Mouse (Mus musculus): Measurements from ENCODE around the gene 1190002N15Rik. TPM values are rescaled to one million over a fixed set of nuclear protein-coding genes. Genes with fewer than 3 reads are reported as not detected.

Gene 1190002N15Rik
- 10 to 100 TPM; 19.6 to 20.7 TPM for total RNA-seq (2021)

DNA sequence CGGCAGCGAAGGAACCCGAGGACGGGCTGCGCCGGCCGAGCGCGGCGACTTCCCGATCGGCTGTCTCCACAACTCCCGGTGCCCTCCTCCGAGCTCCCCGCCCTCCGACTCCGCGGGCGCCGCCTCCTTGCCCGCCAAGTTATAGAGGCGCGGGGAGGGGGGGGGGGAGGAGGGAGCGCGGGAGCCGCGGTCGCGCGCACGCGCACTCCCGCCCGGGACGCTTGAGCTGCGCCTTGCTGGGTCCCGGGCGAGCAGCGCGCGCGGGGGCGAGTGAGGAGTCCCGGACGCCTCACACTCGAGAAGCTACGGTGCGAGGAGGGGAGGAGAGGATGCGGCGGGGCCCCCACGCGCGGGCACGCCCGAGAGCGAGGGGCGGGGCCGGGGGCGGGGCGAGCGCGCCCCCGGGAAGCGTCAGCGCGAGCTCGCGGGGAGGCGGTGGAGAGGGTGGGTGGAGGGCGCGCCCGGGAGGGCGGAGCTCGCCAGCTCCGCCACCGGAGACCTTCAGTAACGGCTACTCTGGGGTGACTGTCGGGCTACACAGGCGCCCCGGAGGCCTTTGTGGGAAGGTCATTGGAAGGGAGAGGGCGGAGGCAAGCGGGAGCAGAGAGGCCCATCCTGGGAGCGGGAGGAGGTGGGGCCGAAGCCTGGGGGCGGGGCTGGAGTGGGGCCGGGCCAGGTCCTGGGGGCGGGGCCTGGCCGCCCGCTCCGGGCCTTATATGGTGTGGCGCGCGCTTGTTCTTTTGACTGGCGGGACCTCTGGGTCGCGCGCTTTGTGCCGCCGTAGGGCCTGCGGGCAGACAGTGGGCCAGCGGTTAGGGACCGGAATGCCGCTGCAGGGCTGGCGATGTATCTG, at the start of gene 1190002N15Rik:
1190002N15Rik (minus strand) TSS at position 112 of the 853 bp plus-strand sequence.
- DNase-seq: peak; percentile 97
- intact Hi-C loops (cut with DNase I): loop anchor here (5.0 to 10.0 kb wide), 2 partner anchors 74 to 1903 kb away; no protein-coding TSS in a partner anchor

- no peak for DNase-seq
These were observed 44.4 kb upstream of the 1190002N15Rik start for GRCm38 (mm10) chr9:94582309-94582708.

GRCm38 (mm10) chr9:94581661-94582060, 43.8 kb upstream of the 1190002N15Rik start:
- no peak for DNase-seq
- intact Hi-C loops (cut with DNase I): no loop called here

More at GRCm38 (mm10) chr9:94582309-94582708, 44.4 kb upstream of the 1190002N15Rik start:
- intact Hi-C loops (cut with DNase I): no loop called here

DNA sequence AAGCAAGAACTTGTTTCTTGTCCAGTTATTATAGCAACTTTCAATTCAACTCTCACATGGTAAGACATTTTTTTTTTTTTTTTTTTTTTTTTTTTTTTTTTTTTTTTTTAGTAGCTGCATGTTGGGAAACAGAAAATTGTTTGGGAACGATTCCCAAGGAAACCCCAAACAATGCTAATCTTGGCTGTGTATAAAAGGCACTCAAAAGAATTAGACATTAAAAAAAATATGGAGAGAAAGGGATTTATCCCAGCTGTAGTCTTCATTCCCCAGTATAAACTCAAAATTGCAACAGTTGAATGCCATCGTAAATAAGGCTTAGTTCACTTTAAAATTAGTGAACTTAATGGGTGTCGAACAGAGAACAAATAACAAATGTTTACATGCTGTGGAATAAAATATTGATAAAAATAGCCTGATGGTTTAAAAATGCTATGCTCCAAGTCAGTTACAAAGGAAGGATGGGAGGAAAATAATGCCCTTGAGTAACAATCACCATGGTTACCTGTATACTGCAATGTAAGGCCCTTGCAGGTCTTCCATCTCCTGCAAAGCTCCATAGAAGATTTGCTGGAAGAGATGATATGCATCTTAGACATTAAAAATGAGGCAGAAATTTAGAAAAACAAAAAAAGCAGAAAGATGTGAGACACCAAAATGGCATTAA, 42.3 kb upstream of the 1190002N15Rik start:
- intact Hi-C loops (cut with DNase I): no loop called here
- no peak for DNase-seq

GRCm38 (mm10) chr9:94571802-94572201, 33.9 kb upstream of the 1190002N15Rik start:
- intact Hi-C loops (cut with DNase I): no loop called here
- DNase-seq: no peak

DNA sequence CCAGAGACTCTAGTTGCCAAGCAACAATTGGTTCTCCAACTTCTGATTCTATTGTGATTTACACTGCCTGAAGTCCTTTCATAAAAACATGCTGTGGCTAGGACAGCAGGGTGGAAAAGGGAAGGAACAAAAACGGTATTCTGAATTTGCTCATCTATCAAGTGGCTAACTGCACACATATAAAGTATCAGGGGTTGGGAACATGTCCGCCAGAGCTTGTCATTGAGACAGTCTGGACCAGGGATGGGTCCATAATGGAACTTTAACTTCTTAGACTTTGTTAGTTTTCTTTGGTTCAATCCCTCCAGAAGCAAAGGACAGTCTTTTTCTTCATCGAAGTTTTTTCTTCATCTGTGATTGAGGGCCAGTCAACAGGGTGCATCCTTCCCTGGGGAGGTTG, 30.5 kb upstream of the 1190002N15Rik start:
- no peak for DNase-seq
- intact Hi-C loops (cut with DNase I): no loop called here

- intact Hi-C loops (cut with DNase I): no loop called here
- DNase-seq: no peak
These were observed 29.9 kb upstream of the 1190002N15Rik start for GRCm38 (mm10) chr9:94567722-94568314.

DNA sequence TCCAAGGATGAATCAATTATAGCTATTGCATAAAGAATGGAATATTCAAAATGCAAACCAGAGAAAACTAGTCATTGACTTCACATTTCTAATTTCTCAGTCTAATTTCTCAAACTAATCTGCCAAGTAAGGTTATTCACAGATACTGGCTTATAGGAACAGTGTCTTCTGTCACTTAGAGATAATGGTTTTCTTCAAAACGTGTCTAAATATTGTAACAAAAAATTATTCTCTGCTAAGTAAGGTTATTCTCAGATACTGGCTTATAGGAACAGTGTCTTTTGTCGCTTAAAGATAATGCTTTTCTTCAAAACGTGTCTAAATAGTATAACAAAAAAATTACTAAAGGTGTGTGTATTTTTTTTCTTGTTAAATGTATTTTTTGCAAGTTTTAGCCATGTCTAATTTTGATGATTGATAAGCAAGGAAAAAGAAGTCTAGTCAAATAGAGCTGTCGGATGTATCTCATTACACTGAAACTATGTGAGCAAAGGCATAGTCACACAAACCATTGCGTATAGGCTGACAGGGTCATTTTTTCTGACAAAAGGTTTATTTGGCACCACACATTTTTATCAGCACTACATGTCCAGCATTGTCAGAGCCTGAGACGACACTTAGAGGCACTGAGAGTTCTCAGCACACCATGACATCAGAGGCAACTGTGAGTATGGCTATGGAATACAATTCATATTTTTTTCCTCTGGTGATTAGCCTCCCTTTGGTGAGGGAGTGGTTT, 19.1 kb upstream of the 1190002N15Rik start:
- intact Hi-C loops (cut with DNase I): no loop called here
- no peak for DNase-seq

GRCm38 (mm10) chr9:94556249-94556648, 18.4 kb upstream of the 1190002N15Rik start:
- DNase-seq: no peak

DNA sequence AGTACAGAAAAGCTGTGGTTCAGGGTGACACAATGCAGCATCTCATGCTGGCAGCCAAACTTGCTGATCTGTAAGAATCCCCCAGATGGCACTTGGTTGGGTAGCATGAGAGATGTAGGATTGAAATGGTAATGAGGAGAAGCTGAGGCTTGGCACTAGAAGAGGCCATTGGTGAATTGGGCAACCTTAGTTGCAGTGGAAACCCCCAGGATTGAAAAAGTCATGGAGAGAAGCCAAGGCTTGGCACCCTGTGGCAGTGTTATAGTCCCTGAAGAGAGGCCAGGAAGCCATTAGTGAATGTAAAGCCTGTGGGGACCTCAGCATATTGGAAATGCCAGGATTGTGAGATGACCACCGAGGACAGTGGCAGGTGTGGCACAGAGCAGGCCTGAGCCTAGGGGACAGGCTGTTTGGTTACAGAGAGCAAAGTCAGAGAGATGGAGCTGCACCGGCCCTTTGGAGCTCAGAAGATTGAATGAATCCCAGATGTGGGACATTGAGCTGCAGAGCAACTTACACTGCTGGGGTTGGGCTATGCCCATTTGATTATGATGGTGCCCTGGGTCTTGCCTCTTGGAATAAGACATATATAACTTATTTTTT, 12.7 kb upstream of the 1190002N15Rik start:
- DNase-seq: peak; percentile 32
- intact Hi-C loops (cut with DNase I): no loop called here

More at GRCm38 (mm10) chr9:94556249-94556648, 18.4 kb upstream of the 1190002N15Rik start:
- intact Hi-C loops (cut with DNase I): no loop called here

GRCm38 (mm10) chr9:94543881-94544280, 6.0 kb upstream of the 1190002N15Rik start:
- DNase-seq: no peak
- intact Hi-C loops (cut with DNase I): no loop called here

DNA sequence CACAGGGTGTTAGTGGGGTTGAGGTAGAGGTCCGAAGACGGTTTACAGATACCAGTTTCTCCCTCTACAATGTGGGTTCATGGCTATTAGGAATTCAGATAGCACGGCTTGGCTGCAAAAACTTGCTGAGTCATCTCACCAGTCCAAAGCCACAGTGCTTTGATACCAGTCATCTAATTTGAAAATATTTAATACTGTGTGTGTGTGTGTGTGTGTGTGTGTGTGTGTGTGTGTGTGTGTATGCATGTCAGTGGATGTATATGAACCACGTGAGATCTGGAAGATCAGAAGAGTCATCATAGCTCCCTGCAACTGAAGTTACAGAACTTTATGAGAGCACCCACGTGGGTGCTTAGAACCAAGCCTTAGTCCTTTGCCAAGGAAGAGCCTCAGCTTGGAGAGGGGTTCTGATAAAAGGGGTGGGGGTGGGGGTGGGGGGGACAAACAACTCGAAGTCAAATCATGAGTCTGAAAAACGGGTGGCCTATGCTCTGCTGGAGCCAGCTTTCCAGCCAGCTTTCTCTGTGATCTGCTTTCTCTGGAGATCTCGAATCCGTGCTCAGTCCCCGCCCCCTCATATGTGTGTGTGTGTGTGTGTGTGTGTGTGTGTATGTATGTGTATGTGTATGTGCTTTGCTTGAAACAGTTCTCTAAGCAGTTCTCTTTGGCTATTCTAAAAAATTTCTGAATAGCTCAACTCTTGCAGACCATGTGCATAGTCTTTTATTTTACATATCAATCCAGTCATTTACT, 2.6 kb upstream of the 1190002N15Rik start:
- intact Hi-C loops (cut with DNase I): no loop called here
- DNase-seq: no peak

GRCm38 (mm10) chr9:94539346-94539865, 1.5 kb upstream of the 1190002N15Rik start:
- intact Hi-C loops (cut with DNase I): loop anchor here (5.0 to 10.0 kb wide), 2 partner anchors 73 to 1905 kb away; no protein-coding TSS in a partner anchor

GRCm38 (mm10) chr9:94538823-94539143, 902 bp upstream of the 1190002N15Rik start:
- intact Hi-C loops (cut with DNase I): loop anchor here (5.0 to 10.0 kb wide), 2 partner anchors 74 to 1904 kb away; no protein-coding TSS in a partner anchor
- no peak for DNase-seq

More at GRCm38 (mm10) chr9:94539346-94539865, 1.5 kb upstream of the 1190002N15Rik start:
- DNase-seq: no peak

DNA sequence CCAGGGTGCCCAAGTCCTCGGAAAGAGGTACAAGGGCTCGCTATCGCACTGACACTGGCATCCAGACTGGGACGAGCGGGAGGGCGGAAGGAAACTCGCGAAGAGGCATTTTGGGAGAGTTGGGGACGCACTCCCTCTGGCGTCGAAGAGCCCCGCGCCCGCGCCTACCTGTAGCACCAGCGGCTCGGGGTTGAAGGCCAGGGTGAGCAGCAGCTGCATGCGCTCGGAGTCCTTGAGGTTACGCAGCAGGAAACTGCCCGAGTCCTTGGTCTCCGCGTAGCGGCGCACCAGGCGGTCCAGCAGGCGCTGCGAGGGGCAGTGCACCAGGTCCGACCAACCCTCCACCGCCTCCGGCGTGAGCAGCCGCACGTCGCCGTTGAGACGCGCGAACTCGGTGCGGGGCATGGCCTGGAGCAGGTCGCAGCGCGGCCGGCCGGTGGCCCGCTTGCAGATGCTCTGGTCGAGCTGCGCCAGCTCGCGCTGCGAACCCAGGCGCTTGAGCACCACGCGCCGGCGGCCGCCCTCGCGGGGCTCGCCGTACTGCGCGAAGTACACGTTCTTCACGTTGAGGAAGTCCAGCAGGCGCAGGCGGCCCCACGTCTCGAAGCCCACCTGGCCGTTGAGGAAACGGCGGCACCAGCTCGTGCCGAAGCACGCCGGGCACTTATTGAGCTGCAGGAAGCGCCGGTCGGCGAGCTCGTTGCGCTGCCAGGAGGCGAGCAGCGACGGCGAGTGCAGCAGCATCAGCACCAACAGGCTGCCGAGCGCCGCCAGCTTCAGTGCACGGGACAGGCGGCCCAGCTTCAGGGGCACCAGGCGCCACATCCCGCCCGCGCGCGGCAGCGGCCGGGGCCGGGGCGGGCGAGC, 597 bp downstream of the 1190002N15Rik start:
- intact Hi-C loops (cut with DNase I): loop anchor here (5.0 to 10.0 kb wide), 2 partner anchors 75 to 1902 kb away; no protein-coding TSS in a partner anchor
- DNase-seq: peak; percentile 81

DNA sequence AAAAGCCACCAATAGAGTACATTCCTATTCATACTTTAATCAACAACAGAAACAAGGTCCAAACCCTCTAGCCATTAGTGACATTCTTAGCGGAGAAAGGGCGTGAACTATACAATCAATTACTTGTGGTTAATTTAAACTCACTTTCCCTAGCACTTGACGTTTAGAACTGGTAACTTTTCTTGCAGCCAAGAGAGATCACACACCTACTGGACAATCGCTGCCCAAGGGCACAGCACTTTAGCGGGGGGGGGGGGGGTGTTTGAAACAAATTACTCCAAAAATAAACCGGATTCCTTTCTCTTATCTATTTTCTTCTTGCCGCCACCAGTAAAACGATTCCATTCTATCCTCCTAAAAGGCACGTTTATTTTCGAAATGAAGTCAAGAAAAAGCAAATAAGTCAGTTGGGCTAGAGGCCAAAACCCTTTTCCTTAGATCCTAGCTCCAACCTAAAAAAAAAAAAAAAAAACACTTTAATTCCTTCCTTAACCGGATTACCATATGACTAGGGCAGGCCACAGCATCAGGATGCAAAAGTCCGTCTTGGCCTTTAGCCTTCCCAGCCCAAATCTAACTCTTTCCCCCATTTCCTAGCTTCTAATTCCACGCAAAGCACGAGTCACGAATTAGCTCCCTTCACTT, 1.5 kb downstream of the 1190002N15Rik start:
- no peak for DNase-seq
- intact Hi-C loops (cut with DNase I): loop anchor here (5.0 to 10.0 kb wide), 2 partner anchors 76 to 1902 kb away; no protein-coding TSS in a partner anchor

DNA sequence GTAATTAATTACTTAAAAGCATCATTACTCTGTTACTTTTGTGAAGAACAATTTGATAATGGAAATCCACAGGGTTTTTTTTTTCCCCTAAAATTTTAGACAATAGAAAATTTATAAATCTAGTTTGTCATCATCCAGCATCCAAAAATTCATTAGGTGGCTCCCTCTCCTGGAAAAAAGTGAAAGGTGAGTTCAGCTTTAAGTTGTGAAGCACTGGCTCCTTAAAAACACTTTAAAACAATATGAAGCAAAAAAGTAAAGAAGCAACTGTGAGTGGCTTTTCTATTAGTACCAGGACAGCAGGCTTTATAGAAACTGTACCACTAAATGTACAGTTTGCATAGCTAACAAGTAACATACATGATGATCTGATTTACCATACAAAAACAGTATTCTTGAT, 3.1 kb downstream of the 1190002N15Rik start:
- intact Hi-C loops (cut with DNase I): loop anchor here (5.0 to 10.0 kb wide), 2 partner anchors 78 to 1900 kb away; no protein-coding TSS in a partner anchor
- no peak for DNase-seq

All from left cerebral cortex, postnatal 4 days (tissue).